Mouse (Mus musculus): ENCODE results near the gene Fzd9. TPM values are rescaled to one million over a fixed set of nuclear protein-coding genes. Genes with fewer than 3 reads are reported as not detected.

Fzd9 gene
- polyA plus RNA-seq, 1 experiment from 2014 or later: 1.2 TPM

DNA sequence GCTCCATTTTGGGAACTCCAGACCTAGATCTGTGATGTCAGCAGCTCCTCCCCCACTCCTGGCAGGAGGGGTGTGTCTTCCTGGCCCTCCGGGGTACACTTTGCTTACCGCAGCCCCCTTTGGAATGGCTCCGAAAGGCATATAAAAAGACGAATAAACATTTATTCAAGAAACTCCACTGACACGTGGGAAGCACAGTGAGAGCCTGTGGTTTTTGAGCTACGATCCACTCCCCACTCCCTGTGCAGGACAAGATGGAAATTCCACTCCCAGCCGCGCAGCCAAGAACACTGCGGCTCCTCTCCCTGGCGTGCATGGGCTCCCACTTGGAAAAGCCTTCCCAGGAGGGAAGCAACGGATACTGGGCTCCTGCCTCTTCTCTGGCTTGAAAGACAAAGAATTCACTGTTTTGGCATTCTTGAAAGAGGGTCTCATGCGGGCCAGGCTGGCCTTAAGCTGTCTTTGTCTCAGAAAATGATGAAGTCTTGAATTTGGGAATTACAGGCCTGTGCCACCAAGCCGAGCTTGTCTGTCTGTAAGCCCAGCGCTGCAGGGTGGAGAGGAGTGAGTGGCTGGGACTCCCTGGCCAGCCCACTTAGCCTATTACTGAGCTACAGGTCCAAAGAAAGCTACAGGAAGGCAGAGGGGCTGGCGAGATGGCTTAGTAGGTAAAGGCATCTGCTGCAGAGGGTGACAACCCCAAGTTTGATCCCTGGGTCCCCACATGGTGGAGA lies 23.8 kb upstream of the Fzd9 start:
- Histone ChIP-seq H3K4me3 (ENCODE audit: low read depth, low read length) (0 out of 2 replicates have a peak overlapping the region, but pooled peaks have one; percentile 13), H3K4me2 (ENCODE audit: low read length) (peak overlapping the region; percentile 36), H3K4me1 (replicated peaks; ENCODE audit: control insufficient read depth, insufficient read depth, low read length) (no peaks in the 10 kb centered on the region), H3K9ac (ENCODE audit: low read length) (no peak overlapping the region), H3K27ac (ENCODE audit: low read depth) (peak overlapping the region; percentile 48; the same call in 1 of the 2 replicates), H3K36me3 (ENCODE audit: control insufficient read depth, insufficient read depth, low read length) (no peaks in the 10 kb centered on the region), H3K9me3 (ENCODE audit: control insufficient read depth, low read length) (no peaks in the 10 kb centered on the region), H3K27me3 (replicated peaks; ENCODE audit: control insufficient read depth, insufficient read depth, low read length) (peaks cover 8% of the 10 kb centered on the region; the same call in 1 of the 2 replicates)
- DNase-seq (ENCODE audit: low spot score) (peak; percentile 70), ATAC-seq (replicated peaks; ENCODE audit: low FRiP score, low TSS enrichment, low read depth) (no peak)
- WGBS: 22% methylated on average over 15 of the region's 15 CpGs

- no peak for ATAC-seq (replicated peaks; ENCODE audit: low FRiP score, low TSS enrichment, low read depth)
- H3K4me2 ChIP-seq (ENCODE audit: low read length): no peak overlapping the region
- 81% methylated on average over 12 of the region's 12 CpGs for WGBS
- no peak overlapping the region for H3K4me3 ChIP-seq (ENCODE audit: low read depth, low read length)
- no peak for DNase-seq (ENCODE audit: low spot score)
- no peaks in the 10 kb centered on the region for H3K9me3 ChIP-seq (ENCODE audit: control insufficient read depth, low read length)
- H3K27me3 ChIP-seq (replicated peaks; ENCODE audit: control insufficient read depth, insufficient read depth, low read length): peaks cover 3% of the 10 kb centered on the region; the same call in 1 of the 2 replicates
- H3K4me1 ChIP-seq (replicated peaks; ENCODE audit: control insufficient read depth, insufficient read depth, low read length): no peaks in the 10 kb centered on the region
- no peak overlapping the region for H3K9ac ChIP-seq (ENCODE audit: low read length)
- no peaks in the 10 kb centered on the region for H3K36me3 ChIP-seq (ENCODE audit: control insufficient read depth, insufficient read depth, low read length)
- no peak overlapping the region for H3K27ac ChIP-seq (ENCODE audit: low read depth)
Measured at GRCm38 (mm10) chr5:135271563-135272165, 20.6 kb upstream of the Fzd9 start.

- Histone ChIP-seq H3K4me2 (ENCODE audit: low read length) (no peak overlapping the region), H3K4me1 (replicated peaks; ENCODE audit: control insufficient read depth, insufficient read depth, low read length) (no peaks in the 10 kb centered on the region), H3K4me3 (ENCODE audit: low read depth, low read length) (no peak overlapping the region), H3K36me3 (ENCODE audit: control insufficient read depth, insufficient read depth, low read length) (no peaks in the 10 kb centered on the region), H3K27me3 (replicated peaks; ENCODE audit: control insufficient read depth, insufficient read depth, low read length) (no peaks in the 10 kb centered on the region), H3K27ac (ENCODE audit: low read depth) (no peak overlapping the region), H3K9me3 (ENCODE audit: control insufficient read depth, low read length) (no peaks in the 10 kb centered on the region), H3K9ac (ENCODE audit: low read length) (no peak overlapping the region)
- DNase-seq (ENCODE audit: low spot score) (no peak), ATAC-seq (replicated peaks; ENCODE audit: low FRiP score, low TSS enrichment, low read depth) (no peak)
- 84% methylated on average over 4 of the region's 4 CpGs for WGBS
Measured at GRCm38 (mm10) chr5:135270361-135270760, 19.3 kb upstream of the Fzd9 start.

GRCm38 (mm10) chr5:135269451-135269850 lies 18.4 kb upstream of the Fzd9 start:
- H3K4me3 ChIP-seq (ENCODE audit: low read depth, low read length): no peak overlapping the region
- WGBS: 57% methylated on average over 8 of the region's 8 CpGs
- ATAC-seq (replicated peaks; ENCODE audit: low FRiP score, low TSS enrichment, low read depth): no peak
- H3K4me2 ChIP-seq (ENCODE audit: low read length): no peak overlapping the region
- no peaks in the 10 kb centered on the region for H3K9me3 ChIP-seq (ENCODE audit: control insufficient read depth, low read length)
- H3K4me1 ChIP-seq (replicated peaks; ENCODE audit: control insufficient read depth, insufficient read depth, low read length): no peaks in the 10 kb centered on the region; the same call in 1 of the 2 replicates
- H3K9ac ChIP-seq (ENCODE audit: low read length): no peak overlapping the region
- H3K27me3 ChIP-seq (replicated peaks; ENCODE audit: control insufficient read depth, insufficient read depth, low read length): no peaks in the 10 kb centered on the region
- DNase-seq (ENCODE audit: low spot score): no peak
- H3K27ac ChIP-seq (ENCODE audit: low read depth): no peak overlapping the region
- H3K36me3 ChIP-seq (ENCODE audit: control insufficient read depth, insufficient read depth, low read length): no peaks in the 10 kb centered on the region

GRCm38 (mm10) chr5:135264548-135264947 lies 13.5 kb upstream of the Fzd9 start:
- Histone ChIP-seq H3K9ac (ENCODE audit: low read length) (no peak overlapping the region), H3K27me3 (replicated peaks; ENCODE audit: control insufficient read depth, insufficient read depth, low read length) (no peaks in the 10 kb centered on the region), H3K36me3 (ENCODE audit: control insufficient read depth, insufficient read depth, low read length) (no peaks in the 10 kb centered on the region), H3K27ac (ENCODE audit: low read depth) (peak overlapping the region; percentile 61), H3K4me3 (ENCODE audit: low read depth, low read length) (no peak overlapping the region), H3K4me1 (replicated peaks; ENCODE audit: control insufficient read depth, insufficient read depth, low read length) (peaks cover 6% of the 10 kb centered on the region), H3K9me3 (ENCODE audit: control insufficient read depth, low read length) (no peaks in the 10 kb centered on the region), H3K4me2 (ENCODE audit: low read length) (peak overlapping the region; percentile 41)
- ATAC-seq (replicated peaks; ENCODE audit: low FRiP score, low TSS enrichment, low read depth) (peak; percentile 58; the same call in 1 of the 2 replicates), DNase-seq (ENCODE audit: low spot score) (no peak)
- 40% methylated on average over 9 of the region's 9 CpGs for WGBS

GRCm38 (mm10) chr5:135263866-135264503 lies 13.0 kb upstream of the Fzd9 start:
- 17% methylated on average over 17 of the region's 17 CpGs for WGBS
- H3K9ac ChIP-seq (ENCODE audit: low read length): no peak overlapping the region; the same call in none of the 2 replicates
- H3K4me2 ChIP-seq (ENCODE audit: low read length): peak overlapping the region; percentile 41
- peaks cover 6% of the 10 kb centered on the region for H3K4me1 ChIP-seq (replicated peaks; ENCODE audit: control insufficient read depth, insufficient read depth, low read length)
- peak overlapping the region; percentile 61 for H3K27ac ChIP-seq (ENCODE audit: low read depth)
- H3K4me3 ChIP-seq (ENCODE audit: low read depth, low read length): no peak overlapping the region
- peak; percentile 84 for ATAC-seq (replicated peaks; ENCODE audit: low FRiP score, low TSS enrichment, low read depth)
- no peaks in the 10 kb centered on the region for H3K36me3 ChIP-seq (ENCODE audit: control insufficient read depth, insufficient read depth, low read length)
- no peaks in the 10 kb centered on the region for H3K27me3 ChIP-seq (replicated peaks; ENCODE audit: control insufficient read depth, insufficient read depth, low read length)
- DNase-seq (ENCODE audit: low spot score): no peak
- H3K9me3 ChIP-seq (ENCODE audit: control insufficient read depth, low read length): no peaks in the 10 kb centered on the region

- Histone ChIP-seq H3K4me2 (ENCODE audit: low read length) (peak overlapping the region; percentile 46), H3K36me3 (ENCODE audit: control insufficient read depth, insufficient read depth, low read length) (no peaks in the 10 kb centered on the region), H3K27me3 (replicated peaks; ENCODE audit: control insufficient read depth, insufficient read depth, low read length) (no peaks in the 10 kb centered on the region), H3K4me1 (replicated peaks; ENCODE audit: control insufficient read depth, insufficient read depth, low read length) (peaks cover 5% of the 10 kb centered on the region), H3K4me3 (ENCODE audit: low read depth, low read length) (peak overlapping the region; percentile 13), H3K9ac (ENCODE audit: low read length) (peak overlapping the region; percentile 44), H3K9me3 (ENCODE audit: control insufficient read depth, low read length) (no peaks in the 10 kb centered on the region), H3K27ac (ENCODE audit: low read depth) (peak overlapping the region; percentile 59; the same call in 1 of the 2 replicates)
- no peak for DNase-seq (ENCODE audit: low spot score)
- no peak for ATAC-seq (replicated peaks; ENCODE audit: low FRiP score, low TSS enrichment, low read depth)
- 26% methylated on average over 30 of the region's 30 CpGs for WGBS
Measured at GRCm38 (mm10) chr5:135258280-135259150, 7.5 kb upstream of the Fzd9 start.

GRCm38 (mm10) chr5:135257559-135257958 lies 6.5 kb upstream of the Fzd9 start:
- no peak for ATAC-seq (replicated peaks; ENCODE audit: low FRiP score, low TSS enrichment, low read depth)
- WGBS: 80% methylated on average over 12 of the region's 12 CpGs

More at GRCm38 (mm10) chr5:135257559-135257958, 6.5 kb upstream of the Fzd9 start:
- Histone ChIP-seq H3K4me3 (ENCODE audit: low read depth, low read length) (no peak overlapping the region), H3K27me3 (replicated peaks; ENCODE audit: control insufficient read depth, insufficient read depth, low read length) (no peaks in the 10 kb centered on the region), H3K4me1 (replicated peaks; ENCODE audit: control insufficient read depth, insufficient read depth, low read length) (peaks cover 7% of the 10 kb centered on the region), H3K4me2 (ENCODE audit: low read length) (no peak overlapping the region), H3K36me3 (ENCODE audit: control insufficient read depth, insufficient read depth, low read length) (no peaks in the 10 kb centered on the region), H3K9ac (ENCODE audit: low read length) (no peak overlapping the region), H3K27ac (ENCODE audit: low read depth) (no peak overlapping the region), H3K9me3 (ENCODE audit: control insufficient read depth, low read length) (no peaks in the 10 kb centered on the region)
- no peak for DNase-seq (ENCODE audit: low spot score)
